Mouse (Mus musculus) heart, adult 2 months (tissue): Measurements from ENCODE around the gene Pofut2. TPM values are rescaled to one million over a fixed set of nuclear protein-coding genes. Genes with fewer than 3 reads are reported as not detected.

Experiments used
- DNase-seq, 2 experiments: peaks; one replicate each; pipeline ENCODE4 v3.0.0; 2021
- H3K27ac ChIP-seq: fragments of 200-600 bp; 2 replicates; pipeline ENCODE4 v1.8.1; 2022
- H3K27me3 ChIP-seq: fragments of 200-500 bp; 2 replicates; pipeline ENCODE4 v1.6.1; 2012; ENCODE audit warnings: mild to moderate bottlenecking, low read length, inconsistent platforms, mixed read lengths; ENCODE audit not compliant: control insufficient read depth, insufficient read depth
- H3K36me3 ChIP-seq: fragments of 200-500 bp; 2 replicates; pipeline ENCODE4 v1.6.1; 2012; ENCODE audit warnings: low read length, inconsistent platforms; ENCODE audit not compliant: control insufficient read depth, insufficient read depth
- H3K4me1 ChIP-seq: fragments of 200-500 bp; 2 replicates; pipeline ENCODE4 v1.6.1; 2011; ENCODE audit warnings: low read length; ENCODE audit not compliant: control insufficient read depth, insufficient read depth
- H3K4me3 ChIP-seq: fragments of 200-600 bp; 2 replicates; pipeline ENCODE4 v1.8.1; 2022
- H3K79me2 ChIP-seq: fragments of 200-500 bp; replicated peaks from 2 replicates; pipeline ENCODE4 v1.6.1; 2012; ENCODE audit warnings: mild to moderate bottlenecking, inconsistent platforms, low read length, moderate library complexity, mixed read lengths; ENCODE audit not compliant: control insufficient read depth, insufficient read depth
- H3K9ac ChIP-seq: fragments of 200-500 bp; 2 replicates; pipeline ENCODE4 v1.6.1; 2012; ENCODE audit warnings: low read depth, mild to moderate bottlenecking, control low read depth, inconsistent platforms, low read length, mixed read lengths
- CTCF ChIP-seq: fragments of 200-600 bp; IDR thresholded peaks from 2 replicates; pipeline ENCODE4 v1.8.1; 2022; ENCODE audit warnings: antibody characterized with exemption, mild to moderate bottlenecking, moderate library complexity
- EP300 ChIP-seq: fragments of 200-500 bp; IDR thresholded peaks from 2 replicates; pipeline ENCODE4 v1.6.1; 2011; ENCODE audit warnings: low read depth, low read length, control low read depth; ENCODE audit not compliant: insufficient read depth
- POLR2A ChIP-seq: fragments of 200-500 bp; IDR thresholded peaks from 2 replicates; pipeline ENCODE4 v1.6.1; 2011; ENCODE audit warnings: mild to moderate bottlenecking, low read depth, low read length, control low read depth; ENCODE audit not compliant: insufficient read depth
- WGBS: fragments of 180-500 bp; shearing (Covaris S2); methylation state at CpG from one replicate; pipeline ENCODE4 v1.1.7; 2018; 5-methylcytosine and 5-hydroxymethylcytosine counted together
- intact Hi-C: fragments of 180-260 bp; cut with DNase I; formaldehyde crosslinking; loops from one replicate; pipeline ENCODE4 v1.15.1; 2025
- polyA plus RNA-seq: library from polyadenylated mRNA; depleted of rRNA; stranded (reverse); fragments of >200 nt; gene quantifications from 2 replicates; pipeline ENCODE4 v1.2.3, GENCODE M21; 2012; rRNA removed
- total RNA-seq, 2 experiments: library from RNA; stranded (reverse); gene quantifications; 2 replicates each; pipeline ENCODE4 v1.2.3; 2021

The Pofut2 gene
- total and polyA plus RNA-seq, 3 experiments, result 39.6 to 55.5 (median 44.0) TPM

GRCm38 (mm10) chr10:77305766-77306165 lies 46.7 kb downstream of the Pofut2 start:
- no peaks in the 10 kb centered on the region for H3K36me3 ChIP-seq
- no peak overlapping the region for H3K9ac ChIP-seq
- H3K27ac ChIP-seq, result no peak overlapping the region
- H3K4me1 ChIP-seq, result no peaks in the 10 kb centered on the region
- WGBS, result 86% methylated on average over 8 of the region's 8 CpGs
- TF ChIP-seq EP300, result no peak
- TF ChIP-seq CTCF, result no peak
- TF ChIP-seq POLR2A, result no peak
- DNase-seq, result no peak
- H3K79me2 ChIP-seq, result no peaks in the 10 kb centered on the region
- H3K27me3 ChIP-seq, result no peaks in the 10 kb centered on the region
- no peak overlapping the region for H3K4me3 ChIP-seq
- intact Hi-C loops, result no loop called here

DNA sequence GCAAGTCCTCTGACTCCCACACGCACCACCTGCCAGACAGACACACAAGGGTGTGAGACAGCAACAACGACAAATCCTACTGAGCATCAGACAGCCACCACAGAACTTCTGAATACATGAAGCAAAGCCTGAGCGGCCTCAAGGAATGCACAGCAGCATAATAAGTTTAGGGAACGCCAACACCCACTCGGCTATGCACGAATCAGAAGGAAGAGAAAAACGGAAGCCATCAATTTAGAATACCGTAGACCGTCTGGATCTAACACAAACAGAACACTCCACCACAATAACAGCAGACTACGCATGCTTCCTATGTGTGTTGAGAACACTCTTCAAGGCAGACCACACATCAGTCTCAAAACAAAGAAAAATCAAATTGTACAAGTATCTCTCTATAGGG lies 50.0 kb downstream of the Pofut2 start:
- WGBS, result 89% methylated on average over 10 of the region's 10 CpGs
- no peaks in the 10 kb centered on the region for H3K4me1 ChIP-seq

DNA sequence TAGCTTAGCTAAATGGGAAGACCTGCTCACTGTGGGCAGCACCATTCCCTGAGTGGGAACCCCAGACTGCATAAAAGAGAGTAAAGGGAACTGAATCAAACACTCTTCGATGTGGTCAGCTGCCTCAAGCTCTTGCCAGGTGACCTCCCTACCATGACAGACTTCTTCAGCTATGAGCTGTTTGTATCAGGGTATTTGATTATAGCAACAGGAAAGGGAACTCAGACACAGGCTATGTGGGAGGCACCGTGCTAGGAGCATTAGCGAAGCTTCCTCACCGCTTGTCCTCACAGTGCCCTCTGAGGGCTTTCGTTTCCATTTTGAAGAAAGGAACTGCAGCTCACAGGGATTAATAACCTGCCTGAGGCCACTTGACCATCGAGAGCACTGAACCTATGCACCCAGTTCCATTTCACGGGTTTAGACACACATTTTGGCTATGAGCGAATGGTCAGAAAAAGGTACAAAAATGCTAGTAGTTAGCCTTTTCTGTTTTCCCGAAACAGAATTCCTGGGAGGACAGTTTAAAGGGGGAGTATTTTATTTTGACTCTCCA lies 55.8 kb downstream of the Pofut2 start:
- no peak overlapping the region for H3K4me3 ChIP-seq
- intact Hi-C loops, result no loop called here
- H3K79me2 ChIP-seq, result no peaks in the 10 kb centered on the region
- no peak for TF ChIP-seq CTCF
- TF ChIP-seq POLR2A, result no peak
- no peak for TF ChIP-seq EP300
- H3K36me3 ChIP-seq, result 0 out of 2 replicates have a peak, but pooled peaks cover 2% of the 10 kb centered on the region
- H3K9ac ChIP-seq, result no peak overlapping the region
- H3K4me1 ChIP-seq, result peaks cover 2% of the 10 kb centered on the region; the same call in 1 of the 2 replicates
- no peaks in the 10 kb centered on the region for H3K27me3 ChIP-seq
- H3K27ac ChIP-seq, result peak overlapping the region; percentile 8; the same call in 1 of the 2 replicates
- WGBS, result 54% methylated on average over 9 of the region's 9 CpGs
- DNase-seq, result no peak

More for the DNA sequence above, 50.0 kb downstream of the Pofut2 start:
- DNase-seq, result no peak
- TF ChIP-seq CTCF (no peak), POLR2A (no peak), EP300 (no peak)
- Histone ChIP-seq H3K27ac (no peak overlapping the region), H3K27me3 (no peaks in the 10 kb centered on the region), H3K79me2 (no peaks in the 10 kb centered on the region), H3K9ac (no peak overlapping the region), H3K36me3 (no peaks in the 10 kb centered on the region), H3K4me3 (no peak overlapping the region)
- intact Hi-C loops, result no loop called here

DNA sequence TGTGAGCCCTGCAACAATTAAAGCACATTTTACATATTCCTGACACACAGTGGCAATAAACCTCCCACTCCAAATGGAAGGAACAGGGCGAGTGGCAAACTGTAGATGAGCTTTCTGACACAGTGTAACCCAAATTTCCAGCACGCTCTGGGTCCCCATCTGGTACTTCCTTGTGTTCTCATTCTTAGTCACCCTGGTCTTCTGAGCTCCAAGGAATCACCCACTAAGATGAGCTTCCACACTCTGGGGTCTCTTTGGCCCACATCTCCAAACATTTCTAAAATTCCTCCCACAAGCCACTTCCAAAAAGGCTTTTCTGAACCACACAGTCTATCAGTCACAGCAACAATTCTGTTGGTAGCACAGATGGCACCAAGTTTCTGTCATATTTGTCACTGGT lies 56.7 kb downstream of the Pofut2 start:
- H3K27ac ChIP-seq, result no peak overlapping the region
- 77% methylated on average over 2 of the region's 2 CpGs for WGBS
- TF ChIP-seq CTCF, result no peak
- no peak for TF ChIP-seq EP300
- no peak for TF ChIP-seq POLR2A
- H3K36me3 ChIP-seq, result 0 out of 2 replicates have a peak, but pooled peaks cover 2% of the 10 kb centered on the region
- no peaks in the 10 kb centered on the region for H3K27me3 ChIP-seq
- no peaks in the 10 kb centered on the region for H3K79me2 ChIP-seq
- intact Hi-C loops, result no loop called here
- DNase-seq, result no peak
- H3K4me1 ChIP-seq, result peaks cover 2% of the 10 kb centered on the region; the same call in 1 of the 2 replicates
- no peak overlapping the region for H3K4me3 ChIP-seq
- H3K9ac ChIP-seq, result no peak overlapping the region

Other genes with a start within 250 kb of the Pofut2 start
- 1 to 10 TPM; 4.0 to 5.7 TPM for gene Slc19a1, start 227.0 kb upstream of the Pofut2 start, total RNA-seq
- 14.3 and 17.4 TPM in 2 replicates for gene Slc19a1, start 227.0 kb upstream of the Pofut2 start, polyA plus RNA-seq
- 1 to 10 TPM; 9.3 to 9.8 TPM for gene Col18a1, start 92.7 kb upstream of the Pofut2 start, total RNA-seq
- gene Col18a1, start 92.7 kb upstream of the Pofut2 start, polyA plus RNA-seq, result 12.9 and 13.1 TPM in 2 replicates
- 10 to 100 TPM; 17.1 to 17.2 TPM for gene Adarb1, start 159.1 kb downstream of the Pofut2 start, total RNA-seq
- 11.4 and 17.2 TPM in 2 replicates for gene Adarb1, start 159.1 kb downstream of the Pofut2 start, polyA plus RNA-seq